24 mouse cellular contexts compared by ENCODE assay signal in genomic region chr9:120043115-120043514, GRCm38 (mm10). TPM values are rescaled to one million over a fixed set of nuclear protein-coding genes. Genes with fewer than 3 reads are reported as not detected.
DNase-seq lines count a peak whose midpoint lies in the region; ATAC-seq and TF ChIP-seq lines count a peak whose summit lies in the region.
"Had no signal": no experiment of that assay in that cellular context is flagged by ENCODE, and none has a peak within 500 bp of the region (broad histone marks: within the 10 kb centered on the region; RNA-seq: fewer than 3 reads in every experiment).

No protein-coding gene starts in this region.

- no peaks in the 10 kb centered on the region for H3K4me1 ChIP-seq in kidney, adult 2 months (ENCODE audit: control insufficient read depth, insufficient read depth, low read length)
- H3K4me1 ChIP-seq: embryonic facial prominence, embryonic 13.5 days; forebrain, embryonic 10.5 days; kidney, embryonic 15.5 days; limb, embryonic 10.5 days; midbrain, embryonic 12.5 days had no signal

- no peak for TF ChIP-seq POLR2A in kidney, adult 2 months (IDR thresholded peaks at IDR 0.05; ENCODE audit: low read depth, low read length)

- H3K27me3 ChIP-seq in kidney, adult 2 months (replicated peaks; ENCODE audit: control insufficient read depth, insufficient read depth, low read length) = no peaks in the 10 kb centered on the region
- H3K27me3 ChIP-seq: embryonic facial prominence, embryonic 13.5 days; kidney, embryonic 15.5 days; midbrain, embryonic 12.5 days had no signal

- H3K36me3 ChIP-seq in kidney, adult 2 months (ENCODE audit: control insufficient read depth, insufficient read depth, low read length) = no peaks in the 10 kb centered on the region
- H3K36me3 ChIP-seq: embryonic facial prominence, embryonic 13.5 days; forebrain, embryonic 10.5 days; kidney, embryonic 15.5 days; limb, embryonic 10.5 days; midbrain, embryonic 12.5 days had no signal

- H3K27ac ChIP-seq in kidney, adult 2 months (ENCODE audit: insufficient read depth, low read depth, low read length) = no peak overlapping the region
- H3K27ac ChIP-seq: embryonic facial prominence, embryonic 13.5 days; forebrain, embryonic 10.5 days; kidney, embryonic 15.5 days; limb, embryonic 10.5 days; midbrain, embryonic 12.5 days had no signal

- TF ChIP-seq CTCF in kidney, adult 2 months (conservative IDR thresholded peaks at IDR 0.05; ENCODE audit: insufficient read depth, insufficient read length, low read depth, low read length) = no peak

- ATAC-seq in hematopoietic stem cell, adult 5-6 weeks (replicated peaks in 1 of 2; ENCODE audit: insufficient read depth in 1 of 2, low FRiP score in 2 of 2, low TSS enrichment in 1 of 2, low read depth in 1 of 2, poor library complexity in 2 of 2, severe bottlenecking in 2 of 2) = peak; percentile 53 to 82; a peak in 3 of 4 replicates
- ATAC-seq: inflammation-experienced regulatory T-cells, adult 6 months had no signal

- peak; percentile 7 for DNase-seq in kidney, adult 2 months
- no peak for DNase-seq in kidney, adult 11 months
- peak; percentile 32 for DNase-seq in lung, postnatal 25 days (ENCODE audit: low spot score)
- no peak for DNase-seq in lung, postnatal 14 days
- no peak for DNase-seq in cerebellum, postnatal 14 days
- no peak for DNase-seq in cerebellum, postnatal 25 days
- DNase-seq in cerebellum, adult 9-11 months = no peak
- DNase-seq: adrenal gland, adult 8-10 months; cerebellum, adult 8-10 months; gastrocnemius, postnatal 36 days; lung, adult 2 months; right cerebral cortex, postnatal 14 days; thymus, postnatal 4 days had no signal

- WGBS in kidney, adult 2 months = 81% methylated on average over 7 of the region's 7 CpGs

- no peak overlapping the region for H3K4me3 ChIP-seq in kidney, adult 2 months (ENCODE audit: insufficient read depth, low read depth, low read length)
- H3K4me3 ChIP-seq: embryonic facial prominence, embryonic 13.5 days; forebrain, embryonic 10.5 days; kidney, embryonic 15.5 days; limb, embryonic 10.5 days; midbrain, embryonic 12.5 days had no signal

RNA-seq across cellular contexts. Expression of gene Xirp1, which starts 19.7 kb away (rescaled TPM):
- 0.18 and 0.94 TPM in 2 replicates for polyA plus RNA-seq in kidney, adult 2 months (2012; rRNA removed)
- total RNA-seq in hematopoietic stem cell, adult 5-6 weeks (2017) = not detected in 2 replicates
- polyA plus RNA-seq: forebrain, embryonic 10.5 days; hindbrain, embryonic 11.5 days; inflammation-experienced regulatory T-cells, adult 6 months; midbrain, embryonic 12.5 days had no signal

RNA-seq across cellular contexts. Expression of gene Cx3cr1, which starts 26.6 kb away (rescaled TPM):
- polyA plus RNA-seq in kidney, adult 2 months (2012; rRNA removed) = 5.5 and 6.1 TPM in 2 replicates
- total RNA-seq in hematopoietic stem cell, adult 5-6 weeks (2017) = 3.4 and 4.9 TPM in 2 replicates

RNA-seq across cellular contexts. Expression of gene Ccr8, which starts 48.8 kb away (rescaled TPM):
- 0.10 and 0.33 TPM in 2 replicates for polyA plus RNA-seq in kidney, adult 2 months (2012; rRNA removed)
- 0.89 TPM in 1 of 2 replicates, not detected in the other for total RNA-seq in hematopoietic stem cell, adult 5-6 weeks (2017)
- total RNA-seq: adrenal gland, adult 8-10 months; gastrocnemius, postnatal 36 days; layer of hippocampus, postnatal 14 days had no signal
- polyA plus RNA-seq: C2C12; forebrain, embryonic 10.5 days; heart, embryonic 14.5 days; hindbrain, embryonic 11.5 days; kidney, embryonic 15.5 days; limb, embryonic 10.5 days; midbrain, embryonic 12.5 days had no signal

RNA-seq across cellular contexts. Expression of gene Csrnp1, which starts 58.7 kb away (rescaled TPM):
- 14.8 and 24.2 TPM in 2 replicates for polyA plus RNA-seq in kidney, adult 2 months (2012; rRNA removed)
- total RNA-seq in hematopoietic stem cell, adult 5-6 weeks (2017) = 51.6 and 85.3 TPM in 2 replicates

Comparison
In these comparisons a context has a peak if more than half of its experiments do, and no peak if none do; other contexts are left out.
1. DNase-seq: peak in kidney, adult 2 months (single experiment) and lung, postnatal 25 days (single experiment); none in kidney, adult 11 months (single experiment), lung, postnatal 14 days (single experiment), cerebellum, postnatal 14 days (0 of 2), cerebellum, postnatal 25 days (0 of 2) and cerebellum, adult 9-11 months (single experiment).